In genomic region chr7:120634301-120634700, GRCm38 (mm10) we compare ENCODE assay signal across 8 mouse cellular contexts. TPM values are rescaled to one million over a fixed set of nuclear protein-coding genes. Genes with fewer than 3 reads are reported as not detected.
DNase-seq lines count a peak whose midpoint lies in the region; ATAC-seq and TF ChIP-seq lines count a peak whose summit lies in the region.

No protein-coding gene starts in this region.

- peak overlapping the region; percentile 95 for H3K4me3 ChIP-seq in E14TG2a.4 (replicated peaks; ENCODE audit: low read length)
- peak overlapping the region; percentile 72 for H3K4me3 ChIP-seq in forebrain, embryonic 16.5 days (replicated peaks; ENCODE audit: low read length)
- H3K4me3 ChIP-seq in limb, embryonic 12.5 days (replicated peaks), result peak overlapping the region; percentile 73
- H3K4me3 ChIP-seq in neural tube, embryonic 12.5 days, result peak overlapping the region; percentile 78

- no peaks in the 10 kb centered on the region for H3K27me3 ChIP-seq in E14TG2a.4 (ENCODE audit: insufficient read depth, low read length)
- no peaks in the 10 kb centered on the region for H3K27me3 ChIP-seq in forebrain, embryonic 16.5 days (replicated peaks; ENCODE audit: control insufficient read depth, insufficient read depth, low read length)
- H3K27me3 ChIP-seq in limb, embryonic 12.5 days, result no peaks in the 10 kb centered on the region
- no peaks in the 10 kb centered on the region for H3K27me3 ChIP-seq in neural tube, embryonic 12.5 days (replicated peaks)

- ATAC-seq in forebrain, embryonic 16.5 days, result no peak
- no peak for ATAC-seq in limb, embryonic 12.5 days (ENCODE audit: insufficient number of reproducible peaks, insufficient read depth, low FRiP score, low TSS enrichment, low read depth)
- peak; percentile 37 for ATAC-seq in neural tube, embryonic 12.5 days (ENCODE audit: low FRiP score, low read depth)

- DNase-seq in cerebellum, postnatal 10 days, result peak; percentile 13 to 14
- no peak for DNase-seq in cerebellum, adult 18-20 months
- DNase-seq in urinary bladder, postnatal 10 days (ENCODE audit: low spot score), result no peak
- DNase-seq in frontal cortex, postnatal 10 days (ENCODE audit: low spot score in 2 of 2), result no peak

- 7% methylated on average over 9 of the region's 9 CpGs for WGBS in forebrain, embryonic 16.5 days
- WGBS in limb, embryonic 12.5 days, result 9% methylated on average over 9 of the region's 9 CpGs
- WGBS in neural tube, embryonic 12.5 days, result 10% methylated on average over 9 of the region's 9 CpGs

- H3K9ac ChIP-seq in forebrain, embryonic 16.5 days (replicated peaks; ENCODE audit: low read depth, low read length), result peak overlapping the region; percentile 96
- peak overlapping the region; percentile 88 for H3K9ac ChIP-seq in limb, embryonic 12.5 days (replicated peaks)
- peak overlapping the region; percentile 87 for H3K9ac ChIP-seq in neural tube, embryonic 12.5 days

- peaks cover 22% of the 10 kb centered on the region for H3K36me3 ChIP-seq in E14TG2a.4 (ENCODE audit: insufficient read depth, low read length)
- H3K36me3 ChIP-seq in forebrain, embryonic 16.5 days (ENCODE audit: control insufficient read depth, insufficient read depth), result peaks cover 8% of the 10 kb centered on the region
- peaks cover 18% of the 10 kb centered on the region for H3K36me3 ChIP-seq in limb, embryonic 12.5 days
- H3K36me3 ChIP-seq in neural tube, embryonic 12.5 days, result peaks cover 11% of the 10 kb centered on the region

- H3K9me3 ChIP-seq in E14TG2a.4 (ENCODE audit: low read length), result no peaks in the 10 kb centered on the region
- H3K9me3 ChIP-seq in forebrain, embryonic 16.5 days (ENCODE audit: control insufficient read depth, low read length), result no peaks in the 10 kb centered on the region
- no peaks in the 10 kb centered on the region for H3K9me3 ChIP-seq in limb, embryonic 12.5 days
- no peaks in the 10 kb centered on the region for H3K9me3 ChIP-seq in neural tube, embryonic 12.5 days

- peak overlapping the region; percentile 91 for H3K4me2 ChIP-seq in forebrain, embryonic 16.5 days (ENCODE audit: low read length)
- peak overlapping the region; percentile 90 for H3K4me2 ChIP-seq in limb, embryonic 12.5 days
- H3K4me2 ChIP-seq in neural tube, embryonic 12.5 days (replicated peaks), result peak overlapping the region; percentile 89

- H3K27ac ChIP-seq in forebrain, embryonic 16.5 days (ENCODE audit: low read length), result no peak overlapping the region; the same call in 1 of the 2 replicates
- peak overlapping the region; percentile 95 for H3K27ac ChIP-seq in limb, embryonic 12.5 days
- H3K27ac ChIP-seq in neural tube, embryonic 12.5 days, result no peak overlapping the region

- TF ChIP-seq CTCF in E14TG2a.4 (conservative IDR thresholded peaks at IDR 0.05; ENCODE audit: low read length), result no peak

- peaks cover 18% of the 10 kb centered on the region for H3K4me1 ChIP-seq in E14TG2a.4 (replicated peaks; ENCODE audit: low read depth, low read length)
- H3K4me1 ChIP-seq in forebrain, embryonic 16.5 days (replicated peaks; ENCODE audit: control insufficient read depth, insufficient read depth, low read length), result peaks cover 14% of the 10 kb centered on the region
- peaks cover 18% of the 10 kb centered on the region for H3K4me1 ChIP-seq in limb, embryonic 12.5 days (replicated peaks)
- peaks cover 12% of the 10 kb centered on the region for H3K4me1 ChIP-seq in neural tube, embryonic 12.5 days

RNA-seq across cellular contexts. Expression of gene Uqcrc2, which starts 0.7 kb away (rescaled TPM):
- 225 and 231 TPM in 2 replicates for polyA plus RNA-seq in forebrain, embryonic 16.5 days (2015; fragmentation: Nextera tagmentation; extraction: Ambion mirVana)
- polyA plus RNA-seq in limb, embryonic 12.5 days (2016; fragmentation: Nextera tagmentation; extraction: Ambion mirVana), result 181 and 186 TPM in 2 replicates
- polyA plus RNA-seq in neural tube, embryonic 12.5 days (2016; fragmentation: Nextera tagmentation; extraction: Ambion mirVana), result 176 and 181 TPM in 2 replicates

RNA-seq across cellular contexts. Expression of gene Pdzd9, which starts 35.8 kb away (rescaled TPM):
- 0.24 and 0.35 TPM in 2 replicates for polyA plus RNA-seq in forebrain, embryonic 16.5 days (2015; fragmentation: Nextera tagmentation; extraction: Ambion mirVana)
- 0.37 and 0.49 TPM in 2 replicates for polyA plus RNA-seq in limb, embryonic 12.5 days (2016; fragmentation: Nextera tagmentation; extraction: Ambion mirVana)
- polyA plus RNA-seq in neural tube, embryonic 12.5 days (2016; fragmentation: Nextera tagmentation; extraction: Ambion mirVana), result 0.22 and 0.46 TPM in 2 replicates

RNA-seq across cellular contexts. Expression of gene Mosmo, which starts 43.1 kb away (rescaled TPM):
- 13.2 and 13.5 TPM in 2 replicates for polyA plus RNA-seq in forebrain, embryonic 16.5 days (2015; fragmentation: Nextera tagmentation; extraction: Ambion mirVana)
- 15.9 and 18.2 TPM in 2 replicates for polyA plus RNA-seq in limb, embryonic 12.5 days (2016; fragmentation: Nextera tagmentation; extraction: Ambion mirVana)
- 14.8 and 16.6 TPM in 2 replicates for polyA plus RNA-seq in neural tube, embryonic 12.5 days (2016; fragmentation: Nextera tagmentation; extraction: Ambion mirVana)

Comparison
In these comparisons a context has a peak if more than half of its experiments do, and no peak if none do; other contexts are left out.
1. DNase-seq: peak in cerebellum, postnatal 10 days (2 of 2); none in cerebellum, adult 18-20 months (0 of 2), urinary bladder, postnatal 10 days (single experiment) and frontal cortex, postnatal 10 days (0 of 2).
2. Peak in every context shown above with its lines, with median percentiles within 50 percentile points of each other: H3K4me3 ChIP-seq, H3K4me2 ChIP-seq and H3K9ac ChIP-seq.